Mouse (Mus musculus) kidney, embryonic 16.5 days (tissue): ENCODE measurements around the gene Adora2a. TPM values are rescaled to one million over a fixed set of nuclear protein-coding genes. Genes with fewer than 3 reads are reported as not detected.
A peak's percentile ranks its signal among the peaks of the same experiment; 100 is the strongest.
"Not testable (repeated sequence)": the region's sequence is repeated elsewhere in the genome, so short reads cannot be mapped to it uniquely, and the experiment has no call there.

Experiments
- ATAC-seq: fragments of 200-750 bp; cut with Nextera tagmentation; 2 replicates; pipeline ENCODE4 v1.8.0; 2017; ENCODE audit warnings: moderate TSS enrichment; ENCODE audit not compliant: low FRiP score, low TSS enrichment
- H3K27ac ChIP-seq: fragments of 300-500 bp; sonication (generic); 2 replicates; pipeline ENCODE4 v1.5.1; 2014; ENCODE audit warnings: low read length
- H3K27me3 ChIP-seq: fragments of 300-500 bp; sonication (generic); 2 replicates; pipeline ENCODE4 v1.6.1; 2014; ENCODE audit warnings: low read length, control low read depth, mixed read lengths; ENCODE audit not compliant: insufficient read depth
- H3K36me3 ChIP-seq: fragments of 300-500 bp; sonication (generic); 2 replicates; pipeline ENCODE4 v1.6.1; 2014; ENCODE audit warnings: low read length, control low read depth, mixed read lengths; ENCODE audit not compliant: insufficient read depth
- H3K4me1 ChIP-seq: fragments of 300-500 bp; sonication (generic); 2 replicates; pipeline ENCODE4 v1.6.1; 2014; ENCODE audit warnings: low read length, control low read depth, mixed read lengths; ENCODE audit not compliant: insufficient read depth
- H3K4me2 ChIP-seq: fragments of 300-500 bp; sonication (generic); replicated peaks from 2 replicates; pipeline ENCODE4 v1.6.1; 2014; ENCODE audit warnings: low read depth, low read length
- H3K4me3 ChIP-seq: fragments of 300-500 bp; sonication (generic); 2 replicates; pipeline ENCODE4 v1.5.1; 2014; ENCODE audit warnings: mild to moderate bottlenecking, low read length
- H3K9ac ChIP-seq: fragments of 300-500 bp; sonication (generic); replicated peaks from 2 replicates; pipeline ENCODE4 v1.6.1; 2014; ENCODE audit warnings: low read length
- H3K9me3 ChIP-seq: fragments of 300-500 bp; sonication (generic); 2 replicates; pipeline ENCODE4 v1.6.1; 2016; ENCODE audit warnings: low read length, control low read depth
- WGBS: fragments of 180-500 bp; shearing (Covaris S2); extraction: QIAGEN DNeasy Blood & Tissue Kit; methylation state at CpG from one replicate; pipeline ENCODE4 v1.1.7; 2014; 5-methylcytosine and 5-hydroxymethylcytosine counted together
- polyA plus RNA-seq: library from polyadenylated mRNA; unstranded; fragments of >200 nt; fragmentation: Nextera tagmentation; extraction: Ambion mirVana; gene quantifications from 2 replicates; pipeline ENCODE4 v1.2.1, GENCODE M21; 2015

Adora2a gene
- polyA plus RNA-seq, 1 experiment from 2014 or later, result 6.4 TPM

GRCm38 (mm10) chr10:75335075-75335474, 18.4 kb downstream of the Adora2a start:
- 73% methylated on average over 6 of the region's 6 CpGs for WGBS
- Histone ChIP-seq H3K27me3 (no peaks in the 10 kb centered on the region), H3K9me3 (no peaks in the 10 kb centered on the region), H3K4me2 (no peak overlapping the region), H3K36me3 (no peaks in the 10 kb centered on the region), H3K4me1 (peaks cover 10% of the 10 kb centered on the region; the same call in 1 of the 2 replicates), H3K27ac (no peak overlapping the region), H3K4me3 (no peak overlapping the region), H3K9ac (no peak overlapping the region)
- ATAC-seq, result no peak

GRCm38 (mm10) chr10:75337231-75337630, 20.6 kb downstream of the Adora2a start:
- Histone ChIP-seq H3K4me2 (no peak overlapping the region), H3K27ac (no peak overlapping the region), H3K4me1 (peaks cover 10% of the 10 kb centered on the region; the same call in 1 of the 2 replicates), H3K9ac (no peak overlapping the region), H3K9me3 (no peaks in the 10 kb centered on the region), H3K4me3 (no peak overlapping the region), H3K27me3 (no peaks in the 10 kb centered on the region), H3K36me3 (no peaks in the 10 kb centered on the region)
- WGBS, result 60% methylated on average over 10 of the region's 10 CpGs
- no peak; the same call in 1 of the 2 replicates for ATAC-seq

- H3K9ac ChIP-seq, result no peak overlapping the region
- peaks cover 7% of the 10 kb centered on the region; the same call in 1 of the 2 replicates for H3K4me1 ChIP-seq
- H3K4me3 ChIP-seq, result no peak overlapping the region
- no peak for ATAC-seq
- WGBS, result 77% methylated on average over 5 of the region's 5 CpGs
- no peak overlapping the region for H3K27ac ChIP-seq
- H3K36me3 ChIP-seq, result no peaks in the 10 kb centered on the region
- H3K27me3 ChIP-seq, result no peaks in the 10 kb centered on the region
- no peaks in the 10 kb centered on the region for H3K9me3 ChIP-seq
- H3K4me2 ChIP-seq, result no peak overlapping the region
Observed at GRCm38 (mm10) chr10:75338852-75339251, 22.2 kb downstream of the Adora2a start.

DNA sequence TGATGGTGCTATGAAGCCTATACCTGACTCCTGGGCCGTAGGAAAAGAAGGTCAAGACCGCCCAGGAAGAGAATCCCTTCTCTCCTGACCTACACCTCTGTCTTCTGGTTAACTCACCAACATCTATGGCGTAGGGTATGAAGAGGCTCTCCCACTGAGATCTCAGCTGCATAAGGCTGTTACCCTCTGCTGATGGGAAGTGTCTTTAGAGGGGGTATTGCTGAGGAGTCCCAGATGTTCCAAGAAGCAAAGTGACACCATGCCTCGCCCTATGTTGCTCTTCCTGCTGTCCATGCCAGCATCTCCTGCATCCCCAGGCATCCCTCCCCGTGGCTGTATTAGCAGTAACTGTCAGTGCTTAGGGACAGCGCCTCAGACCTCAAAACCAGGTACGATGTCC, 22.7 kb downstream of the Adora2a start:
- no peaks in the 10 kb centered on the region for H3K27me3 ChIP-seq
- no peak overlapping the region for H3K27ac ChIP-seq
- H3K4me3 ChIP-seq, result no peak overlapping the region
- H3K4me1 ChIP-seq, result peaks cover 7% of the 10 kb centered on the region; the same call in 1 of the 2 replicates
- no peak for ATAC-seq
- no peaks in the 10 kb centered on the region for H3K9me3 ChIP-seq
- 85% methylated on average over 7 of the region's 7 CpGs for WGBS
- H3K36me3 ChIP-seq, result no peaks in the 10 kb centered on the region
- H3K4me2 ChIP-seq, result no peak overlapping the region
- no peak overlapping the region for H3K9ac ChIP-seq

- no peak overlapping the region for H3K4me2 ChIP-seq
- no peak overlapping the region for H3K27ac ChIP-seq
- H3K36me3 ChIP-seq, result no peaks in the 10 kb centered on the region
- H3K4me1 ChIP-seq, result peaks cover 2% of the 10 kb centered on the region; the same call in 1 of the 2 replicates
- no peak overlapping the region for H3K9ac ChIP-seq
- WGBS, result 34% methylated on average over 8 of the region's 8 CpGs
- no peaks in the 10 kb centered on the region for H3K27me3 ChIP-seq
- H3K9me3 ChIP-seq, result no peaks in the 10 kb centered on the region
- H3K4me3 ChIP-seq, result no peak overlapping the region
- 0 out of 2 replicates have a peak, but pooled peaks have one; percentile 19 for ATAC-seq
Observed at GRCm38 (mm10) chr10:75341936-75342335, 25.3 kb downstream of the Adora2a start.

DNA sequence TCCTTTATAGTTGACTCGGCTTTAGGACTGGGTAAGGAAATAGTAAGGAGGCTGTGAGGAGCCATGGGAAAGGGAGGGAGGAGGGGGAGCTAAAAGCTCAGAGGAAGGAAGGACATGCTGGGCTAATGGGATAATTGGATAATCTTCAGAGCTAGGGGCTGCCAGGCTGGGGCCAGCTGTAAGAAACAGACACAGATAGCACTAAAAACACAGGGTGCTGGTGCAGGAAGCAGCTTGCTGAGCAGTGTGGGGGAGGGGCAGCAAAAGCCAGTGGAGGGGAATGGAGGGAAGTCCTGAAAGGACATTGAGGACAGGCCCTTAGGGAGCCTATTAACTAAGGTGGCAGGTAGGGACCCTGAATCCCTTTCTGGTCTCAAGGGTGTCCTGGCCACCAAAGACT, 27.9 kb downstream of the Adora2a start:
- H3K9ac ChIP-seq, H3K36me3 ChIP-seq, H3K27me3 ChIP-seq, H3K9me3 ChIP-seq, ATAC-seq, H3K27ac ChIP-seq, H3K4me2 ChIP-seq, H3K4me1 ChIP-seq, H3K4me3 ChIP-seq: not testable (repeated sequence)
- 71% methylated on average over 1 of the region's 1 CpGs for WGBS

DNA sequence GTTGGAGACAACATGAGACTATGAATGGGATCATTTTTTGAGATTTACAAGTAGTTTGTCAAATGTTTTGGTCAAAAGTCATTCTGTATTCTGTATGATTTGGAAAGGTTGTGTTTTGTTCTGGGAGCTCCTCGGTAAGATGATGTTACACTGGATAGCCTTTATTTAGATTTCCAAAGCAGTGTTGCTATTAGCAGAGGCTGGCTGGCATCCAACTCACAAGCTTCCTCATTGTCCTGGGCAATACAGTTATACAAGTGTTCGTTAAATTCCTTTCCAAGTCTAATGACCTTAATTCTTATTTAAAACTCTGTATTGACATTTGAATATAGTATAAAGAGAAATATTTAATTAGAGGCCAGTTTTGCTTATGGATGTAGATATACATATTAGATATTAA, 28.6 kb downstream of the Adora2a start:
- WGBS, result 69% methylated on average over 2 of the region's 2 CpGs
- H3K4me3 ChIP-seq, result no peak overlapping the region
- H3K27ac ChIP-seq, result no peak overlapping the region
- no peak for ATAC-seq
- no peaks in the 10 kb centered on the region for H3K4me1 ChIP-seq
- H3K4me2 ChIP-seq, result no peak overlapping the region
- H3K36me3 ChIP-seq, result no peaks in the 10 kb centered on the region
- H3K27me3 ChIP-seq, result no peaks in the 10 kb centered on the region
- H3K9me3 ChIP-seq, result no peaks in the 10 kb centered on the region
- H3K9ac ChIP-seq, result no peak overlapping the region

- Histone ChIP-seq H3K4me1 (no peaks in the 10 kb centered on the region), H3K9ac (no peak overlapping the region), H3K4me3 (no peak overlapping the region), H3K36me3 (no peaks in the 10 kb centered on the region), H3K27ac (no peak overlapping the region), H3K4me2 (no peak overlapping the region), H3K27me3 (no peaks in the 10 kb centered on the region), H3K9me3 (no peaks in the 10 kb centered on the region)
- ATAC-seq, result no peak
- 79% methylated on average over 5 of the region's 5 CpGs for WGBS
Observed at GRCm38 (mm10) chr10:75350564-75350963, 33.9 kb downstream of the Adora2a start.

DNA sequence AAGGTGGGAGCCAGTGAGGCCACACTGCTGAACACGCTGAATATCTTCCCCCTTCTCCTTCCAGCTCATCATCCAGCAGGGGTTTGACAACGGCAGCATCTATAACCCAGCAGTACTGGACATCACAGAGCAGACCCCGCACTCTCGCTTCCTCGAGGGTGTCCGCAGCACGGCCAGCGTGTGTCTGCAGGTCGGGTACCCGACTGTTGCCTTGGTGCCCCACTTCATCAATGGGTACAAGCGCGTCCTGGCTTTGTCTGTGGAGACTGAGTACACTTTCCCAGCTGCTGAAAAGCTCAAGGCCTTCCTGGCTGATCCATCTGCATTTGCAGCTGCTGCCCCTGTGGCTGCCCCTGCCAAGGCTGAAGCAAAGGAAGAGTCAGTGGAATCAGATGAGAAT, 35.9 kb downstream of the Adora2a start:
- Histone ChIP-seq H3K4me3 (no peak overlapping the region), H3K36me3 (no peaks in the 10 kb centered on the region), H3K4me1 (no peaks in the 10 kb centered on the region), H3K27ac (no peak overlapping the region), H3K9me3 (no peaks in the 10 kb centered on the region), H3K4me2 (no peak overlapping the region), H3K9ac (no peak overlapping the region), H3K27me3 (no peaks in the 10 kb centered on the region)
- ATAC-seq, result no peak
- WGBS, result 96% methylated on average over 12 of the region's 12 CpGs

DNA sequence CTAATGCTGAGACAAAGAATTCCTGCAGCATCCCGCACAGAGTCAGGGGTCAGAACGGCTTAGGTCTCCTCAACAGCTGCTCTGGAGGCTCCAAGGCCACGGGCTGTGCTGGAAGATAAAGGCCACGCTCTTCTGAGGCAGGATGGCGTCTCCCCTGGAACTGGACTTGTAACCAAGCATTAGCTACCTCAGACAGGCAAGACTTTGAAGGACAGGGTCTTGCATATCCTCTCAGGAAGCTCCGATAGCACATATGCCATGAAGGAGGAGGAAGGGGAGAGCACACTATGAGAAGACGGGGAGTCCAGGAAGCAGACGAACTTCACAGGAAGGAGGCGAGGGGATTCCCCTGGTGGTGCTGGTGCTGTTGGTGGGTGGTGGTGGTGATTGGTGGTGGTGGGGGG, 37.2 kb downstream of the Adora2a start:
- not testable (repeated sequence) for H3K4me1 ChIP-seq, ATAC-seq, H3K9ac ChIP-seq, H3K27me3 ChIP-seq, H3K9me3 ChIP-seq, H3K27ac ChIP-seq, H3K36me3 ChIP-seq, H3K4me2 ChIP-seq, H3K4me3 ChIP-seq
- WGBS, result 65% methylated on average over 7 of the region's 9 CpGs
